Mouse (Mus musculus) cerebellum, adult 2 months (tissue): ENCODE data around the gene Zfp773.

ENCODE experiments used
- CTCF ChIP-seq: fragments of 200-500 bp; IDR thresholded peaks from 2 replicates; pipeline ENCODE4 v1.5.1; 2011; ENCODE audit warnings: low read depth, mild to moderate bottlenecking, control low read depth, low read length, moderate library complexity, borderline replicate concordance; ENCODE audit not compliant: insufficient read depth
- POLR2A ChIP-seq: fragments of 200-500 bp; IDR thresholded peaks from 2 replicates; pipeline ENCODE4 v1.6.1; 2011; ENCODE audit warnings: low read length, control low read depth, borderline replicate concordance; ENCODE audit not compliant: insufficient read depth

- TF ChIP-seq CTCF (no peak), POLR2A (no peak)
Measured at GRCm38 (mm10) chr7:7185897-7186296, 49.3 kb upstream of the Zfp773 start.
